Mouse (Mus musculus) adrenal gland, postnatal 25 days (tissue): ENCODE results near the gene Panx1. TPM values are rescaled to one million over a fixed set of nuclear protein-coding genes. Genes with fewer than 3 reads are reported as not detected.

Experiments
- DNase-seq: peaks from one replicate; pipeline ENCODE4 v3.0.0; 2021; ENCODE audit warnings: mixed read lengths
- total RNA-seq: library from RNA; stranded (reverse); gene quantifications from 2 replicates; pipeline ENCODE4 v1.2.3, GENCODE M21; 2021

Panx1 gene
- total RNA-seq, 1 experiment from 2014 or later = 14.9 TPM

GRCm38 (mm10) chr9:14970805-14971525 lies 74.3 kb downstream of the Panx1 start:
- DNase-seq = no peak

- no peak for DNase-seq
These were observed 75.1 kb downstream of the Panx1 start for GRCm38 (mm10) chr9:14970211-14970610.

GRCm38 (mm10) chr9:14967598-14967997 lies 77.7 kb downstream of the Panx1 start:
- DNase-seq = no peak

- no peak for DNase-seq
These were observed 78.5 kb downstream of the Panx1 start for GRCm38 (mm10) chr9:14966787-14967186.

GRCm38 (mm10) chr9:14965368-14965767 lies 79.9 kb downstream of the Panx1 start:
- DNase-seq = no peak

GRCm38 (mm10) chr9:14962769-14963168 lies 82.5 kb downstream of the Panx1 start:
- DNase-seq = no peak

GRCm38 (mm10) chr9:14954659-14955058 lies 90.6 kb downstream of the Panx1 start:
- DNase-seq = no peak

Other genes starting within 250 kb of the Panx1 start
- gene Gpr83, start 185.3 kb downstream of the Panx1 start, total RNA-seq = not detected in 2 replicates
- gene Izumo1r, start 141.5 kb downstream of the Panx1 start, total RNA-seq = not detected in 2 replicates
- gene Hephl1, start 66.6 kb upstream of the Panx1 start, total RNA-seq = 0.24 and 0.43 TPM in 2 replicates
- 1.0 TPM in 1 of 2 replicates, not detected in the other for gene Vstm5, start 193.6 kb upstream of the Panx1 start, total RNA-seq
- gene Med17, start 234.5 kb upstream of the Panx1 start, total RNA-seq = 21.8 and 43.0 TPM in 2 replicates